Mouse (Mus musculus): ENCODE measurements around the gene Zfp266. TPM values are rescaled to one million over a fixed set of nuclear protein-coding genes. Genes with fewer than 3 reads are reported as not detected.

Zfp266 gene
- polyA plus RNA-seq, 1 experiment from 2014 or later, result 141 TPM

GRCm38 (mm10) chr9:20510346-20510745 is 10.9 kb downstream of the Zfp266 start:
- no peak overlapping the region for H3K4me3 ChIP-seq (ENCODE audit: low read depth, low read length)
- H3K9ac ChIP-seq (ENCODE audit: low read length), result no peak overlapping the region
- 75% methylated on average over 1 of the region's 1 CpGs for WGBS
- no peaks in the 10 kb centered on the region for H3K9me3 ChIP-seq (ENCODE audit: control insufficient read depth, low read length)
- no peak overlapping the region for H3K4me2 ChIP-seq (ENCODE audit: low read depth)
- no peak overlapping the region for H3K27ac ChIP-seq (ENCODE audit: low read depth, low read length)
- no peaks in the 10 kb centered on the region for H3K4me1 ChIP-seq (ENCODE audit: control insufficient read depth, insufficient read depth, low read length)
- ATAC-seq (ENCODE audit: insufficient read depth, low FRiP score, low TSS enrichment) (no peak), DNase-seq (ENCODE audit: low spot score) (no peak)
- H3K36me3 ChIP-seq (ENCODE audit: control insufficient read depth, insufficient read depth, low read length), result peaks cover 9% of the 10 kb centered on the region
- no peaks in the 10 kb centered on the region for H3K27me3 ChIP-seq (ENCODE audit: control insufficient read depth, insufficient read depth, low read length)

- Histone ChIP-seq H3K36me3 (ENCODE audit: control insufficient read depth, insufficient read depth, low read length) (peaks cover 9% of the 10 kb centered on the region), H3K9me3 (ENCODE audit: control insufficient read depth, low read length) (no peaks in the 10 kb centered on the region), H3K27me3 (ENCODE audit: control insufficient read depth, insufficient read depth, low read length) (no peaks in the 10 kb centered on the region), H3K27ac (ENCODE audit: low read depth, low read length) (no peak overlapping the region), H3K4me1 (ENCODE audit: control insufficient read depth, insufficient read depth, low read length) (no peaks in the 10 kb centered on the region), H3K4me3 (ENCODE audit: low read depth, low read length) (no peak overlapping the region), H3K4me2 (ENCODE audit: low read depth) (no peak overlapping the region), H3K9ac (ENCODE audit: low read length) (no peak overlapping the region)
- ATAC-seq (ENCODE audit: insufficient read depth, low FRiP score, low TSS enrichment), result no peak
- 89% methylated on average over 3 of the region's 3 CpGs for WGBS
- DNase-seq (ENCODE audit: low spot score), result no peak
Observed at GRCm38 (mm10) chr9:20509676-20510075, 11.5 kb downstream of the Zfp266 start.

GRCm38 (mm10) chr9:20504801-20505200 is 16.4 kb downstream of the Zfp266 start:
- WGBS, result 89% methylated on average over 5 of the region's 5 CpGs
- no peaks in the 10 kb centered on the region for H3K9me3 ChIP-seq (ENCODE audit: control insufficient read depth, low read length)
- DNase-seq (ENCODE audit: low spot score) (no peak), ATAC-seq (ENCODE audit: insufficient read depth, low FRiP score, low TSS enrichment) (no peak)
- no peaks in the 10 kb centered on the region for H3K4me1 ChIP-seq (ENCODE audit: control insufficient read depth, insufficient read depth, low read length)
- H3K36me3 ChIP-seq (ENCODE audit: control insufficient read depth, insufficient read depth, low read length), result peaks cover 24% of the 10 kb centered on the region
- H3K27me3 ChIP-seq (ENCODE audit: control insufficient read depth, insufficient read depth, low read length), result no peaks in the 10 kb centered on the region
- no peak overlapping the region for H3K4me2 ChIP-seq (ENCODE audit: low read depth)
- H3K4me3 ChIP-seq (ENCODE audit: low read depth, low read length), result no peak overlapping the region
- no peak overlapping the region for H3K27ac ChIP-seq (ENCODE audit: low read depth, low read length)
- no peak overlapping the region for H3K9ac ChIP-seq (ENCODE audit: low read length)

- peak overlapping the region; percentile 62 for H3K4me2 ChIP-seq (ENCODE audit: low read depth)
- WGBS, result 12% methylated on average over 9 of the region's 9 CpGs
- peak overlapping the region; percentile 71 for H3K4me3 ChIP-seq (ENCODE audit: low read depth, low read length)
- H3K27me3 ChIP-seq (ENCODE audit: control insufficient read depth, insufficient read depth, low read length), result no peaks in the 10 kb centered on the region
- H3K27ac ChIP-seq (ENCODE audit: low read depth, low read length), result peak overlapping the region; percentile 76
- no peak for ATAC-seq (ENCODE audit: insufficient read depth, low FRiP score, low TSS enrichment)
- H3K4me1 ChIP-seq (ENCODE audit: control insufficient read depth, insufficient read depth, low read length), result peaks cover 8% of the 10 kb centered on the region; the same call in 1 of the 2 replicates
- H3K36me3 ChIP-seq (ENCODE audit: control insufficient read depth, insufficient read depth, low read length), result peaks cover 7% of the 10 kb centered on the region
- peak overlapping the region; percentile 76 for H3K9ac ChIP-seq (ENCODE audit: low read length)
- no peak for DNase-seq (ENCODE audit: low spot score)
- H3K9me3 ChIP-seq (ENCODE audit: control insufficient read depth, low read length), result no peaks in the 10 kb centered on the region
Observed at GRCm38 (mm10) chr9:20493281-20493680, 27.9 kb downstream of the Zfp266 start.

- 2% methylated on average over 40 of the region's 40 CpGs for WGBS
- peak within 1 kb of the TSS; percentile 76 for H3K9ac ChIP-seq (ENCODE audit: low read length)
- peak; percentile 94 for ATAC-seq (ENCODE audit: insufficient read depth, low FRiP score, low TSS enrichment)
- H3K27ac ChIP-seq (ENCODE audit: low read depth, low read length), result peak within 1 kb of the TSS; percentile 76
- DNase-seq (ENCODE audit: low spot score), result peak; percentile 94
- peak within 1 kb of the TSS; percentile 71 for H3K4me3 ChIP-seq (ENCODE audit: low read depth, low read length)
- H3K9me3 ChIP-seq (ENCODE audit: control insufficient read depth, low read length), result no peaks in the 10 kb centered on the region
- H3K27me3 ChIP-seq (ENCODE audit: control insufficient read depth, insufficient read depth, low read length), result no peaks in the 10 kb centered on the region
- peak within 1 kb of the TSS; percentile 62 for H3K4me2 ChIP-seq (ENCODE audit: low read depth)
- peaks cover 7% of the 10 kb centered on the region for H3K36me3 ChIP-seq (ENCODE audit: control insufficient read depth, insufficient read depth, low read length)
- H3K4me1 ChIP-seq (ENCODE audit: control insufficient read depth, insufficient read depth, low read length), result peaks cover 8% of the 10 kb centered on the region; the same call in 1 of the 2 replicates
Observed at GRCm38 (mm10) chr9:20492527-20493233, 28.5 kb downstream of the Zfp266 start, which contains the start of gene Zfp426. Zfp426 (minus strand) TSS chr9:20492746.

GRCm38 (mm10) chr9:20491858-20492526 is 29.2 kb downstream of the Zfp266 start:
- Histone ChIP-seq H3K9me3 (ENCODE audit: control insufficient read depth, low read length) (no peaks in the 10 kb centered on the region), H3K27me3 (ENCODE audit: control insufficient read depth, insufficient read depth, low read length) (no peaks in the 10 kb centered on the region), H3K4me1 (ENCODE audit: control insufficient read depth, insufficient read depth, low read length) (peaks cover 8% of the 10 kb centered on the region; the same call in 1 of the 2 replicates), H3K9ac (ENCODE audit: low read length) (peak overlapping the region; percentile 76), H3K4me3 (ENCODE audit: low read depth, low read length) (peak overlapping the region; percentile 71), H3K4me2 (ENCODE audit: low read depth) (peak overlapping the region; percentile 62), H3K27ac (ENCODE audit: low read depth, low read length) (peak overlapping the region; percentile 76; the same call in 1 of the 2 replicates), H3K36me3 (ENCODE audit: control insufficient read depth, insufficient read depth, low read length) (peaks cover 2% of the 10 kb centered on the region)
- WGBS, result 12% methylated on average over 20 of the region's 20 CpGs
- no peak for DNase-seq (ENCODE audit: low spot score)
- no peak for ATAC-seq (ENCODE audit: insufficient read depth, low FRiP score, low TSS enrichment)

- WGBS, result 93% methylated on average over 5 of the region's 5 CpGs
Observed at GRCm38 (mm10) chr9:20489536-20489935, 31.7 kb downstream of the Zfp266 start.

GRCm38 (mm10) chr9:20479396-20479795 is 41.8 kb downstream of the Zfp266 start:
- H3K27me3 ChIP-seq (ENCODE audit: control insufficient read depth, insufficient read depth, low read length), result no peaks in the 10 kb centered on the region
- WGBS, result 91% methylated on average over 5 of the region's 5 CpGs
- H3K4me3 ChIP-seq (ENCODE audit: low read depth, low read length), result no peak overlapping the region
- no peaks in the 10 kb centered on the region for H3K9me3 ChIP-seq (ENCODE audit: control insufficient read depth, low read length)
- no peak overlapping the region for H3K27ac ChIP-seq (ENCODE audit: low read depth, low read length)
- ATAC-seq (ENCODE audit: insufficient read depth, low FRiP score, low TSS enrichment) (no peak), DNase-seq (ENCODE audit: low spot score) (no peak)
- H3K4me1 ChIP-seq (ENCODE audit: control insufficient read depth, insufficient read depth, low read length), result no peaks in the 10 kb centered on the region
- H3K36me3 ChIP-seq (ENCODE audit: control insufficient read depth, insufficient read depth, low read length), result peaks cover 7% of the 10 kb centered on the region
- H3K9ac ChIP-seq (ENCODE audit: low read length), result no peak overlapping the region
- H3K4me2 ChIP-seq (ENCODE audit: low read depth), result no peak overlapping the region

More at GRCm38 (mm10) chr9:20489536-20489935, 31.7 kb downstream of the Zfp266 start:
- Histone ChIP-seq H3K4me2 (ENCODE audit: low read depth) (no peak overlapping the region), H3K36me3 (ENCODE audit: control insufficient read depth, insufficient read depth, low read length) (peaks cover 2% of the 10 kb centered on the region; the same call in 1 of the 2 replicates), H3K4me3 (ENCODE audit: low read depth, low read length) (no peak overlapping the region), H3K27me3 (ENCODE audit: control insufficient read depth, insufficient read depth, low read length) (no peaks in the 10 kb centered on the region), H3K9ac (ENCODE audit: low read length) (no peak overlapping the region), H3K27ac (ENCODE audit: low read depth, low read length) (no peak overlapping the region), H3K4me1 (ENCODE audit: control insufficient read depth, insufficient read depth, low read length) (peaks cover 8% of the 10 kb centered on the region; the same call in 1 of the 2 replicates), H3K9me3 (ENCODE audit: control insufficient read depth, low read length) (no peaks in the 10 kb centered on the region)
- DNase-seq (ENCODE audit: low spot score) (no peak), ATAC-seq (ENCODE audit: insufficient read depth, low FRiP score, low TSS enrichment) (no peak)

Measured in neural tube, embryonic 11.5 days (tissue).